Mouse (Mus musculus) bone marrow, adult 2 months (tissue): ENCODE measurements around the gene Lingo2. TPM values are rescaled to one million over a fixed set of nuclear protein-coding genes. Genes with fewer than 3 reads are reported as not detected.

Source experiments
- H3K27ac ChIP-seq: fragments of 200-500 bp; 2 replicates; pipeline ENCODE4 v1.5.1; 2012; ENCODE audit warnings: low read depth, mild to moderate bottlenecking, control low read depth, inconsistent platforms, low read length; ENCODE audit not compliant: control insufficient read depth, poor library complexity, insufficient read depth
- H3K4me1 ChIP-seq: fragments of 200-500 bp; 2 replicates; pipeline ENCODE4 v1.6.1; 2011; ENCODE audit warnings: low read length; ENCODE audit not compliant: control insufficient read depth, insufficient read depth
- H3K4me3 ChIP-seq: fragments of 200-500 bp; replicated peaks from 2 replicates; pipeline ENCODE3; 2011; ENCODE audit warnings: mild to moderate bottlenecking, low read depth, low read length, control low read depth; ENCODE audit not compliant: control insufficient read depth
- CTCF ChIP-seq: fragments of 200-500 bp; IDR thresholded peaks from 2 replicates; pipeline ENCODE4 v1.5.1; 2011; ENCODE audit warnings: low read length, control low read depth; ENCODE audit not compliant: control insufficient read depth, insufficient read depth
- POLR2A ChIP-seq: fragments of 200-500 bp; IDR thresholded peaks from 2 replicates; pipeline ENCODE4 v1.6.1; 2011; ENCODE audit warnings: low read depth, mild to moderate bottlenecking, control low read depth, low read length, borderline replicate concordance; ENCODE audit not compliant: control insufficient read depth
- WGBS: fragments of 180-500 bp; shearing (Covaris S2); methylation state at CpG from one replicate; pipeline ENCODE4 v1.1.7; 2018; 5-methylcytosine and 5-hydroxymethylcytosine counted together
- polyA plus RNA-seq: library from polyadenylated mRNA; stranded (reverse); fragments of >200 nt; gene quantifications from 2 replicates; pipeline ENCODE4 v1.2.4, GENCODE M21; 2011; ENCODE audit warnings: low replicate concordance; ENCODE audit not compliant: missing spikeins, insufficient read depth, insufficient read length

The Lingo2 gene
- polyA plus RNA-seq, 1 experiment, result not detected

DNA sequence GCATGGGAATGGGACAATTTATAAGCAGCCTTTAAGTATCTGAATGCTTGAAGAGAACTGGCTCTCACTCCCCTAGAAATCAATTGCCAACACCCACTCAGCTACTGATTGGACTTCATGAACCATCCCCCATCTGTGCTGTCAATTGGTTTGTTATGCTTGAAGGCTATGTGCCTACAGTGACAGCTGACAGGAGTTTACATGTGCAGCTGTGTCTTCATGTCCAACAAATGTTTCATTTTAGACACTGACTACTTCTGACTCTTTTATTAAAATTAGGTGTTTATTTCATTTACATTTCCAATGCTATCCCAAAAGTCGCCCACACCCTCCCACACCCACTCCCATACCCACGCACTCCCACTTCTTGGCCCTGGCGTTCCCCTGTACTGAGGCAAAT, 516.3 kb downstream of the Lingo2 start:
- H3K27ac ChIP-seq, result no peak overlapping the region
- TF ChIP-seq CTCF, result no peak
- TF ChIP-seq POLR2A, result no peak
- 77% methylated on average over 3 of the region's 3 CpGs for WGBS
- no peaks in the 10 kb centered on the region for H3K4me1 ChIP-seq
- H3K4me3 ChIP-seq, result no peak overlapping the region

DNA sequence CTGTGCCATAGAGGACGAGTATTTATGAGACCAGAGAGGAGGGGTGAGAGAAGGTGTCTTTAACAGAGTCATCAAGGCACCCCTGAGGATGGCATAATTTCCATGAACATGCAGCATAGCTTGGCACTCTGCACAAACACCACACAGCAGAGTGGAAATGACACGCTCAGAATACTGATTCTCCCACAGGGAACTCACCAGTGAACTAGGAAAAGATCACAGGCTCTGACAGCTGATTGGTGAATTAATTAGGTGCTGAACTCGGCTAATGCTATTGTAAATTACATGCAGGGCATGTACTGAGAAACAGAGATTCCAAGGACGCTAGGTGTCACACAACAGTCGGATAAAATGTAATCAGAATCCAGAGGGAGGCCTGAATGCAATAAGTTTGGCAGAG, 525.4 kb downstream of the Lingo2 start:
- Histone ChIP-seq H3K4me1 (no peaks in the 10 kb centered on the region), H3K4me3 (no peak overlapping the region), H3K27ac (no peak overlapping the region)
- TF ChIP-seq POLR2A (no peak), CTCF (no peak)
- 64% methylated on average over 5 of the region's 5 CpGs for WGBS

DNA sequence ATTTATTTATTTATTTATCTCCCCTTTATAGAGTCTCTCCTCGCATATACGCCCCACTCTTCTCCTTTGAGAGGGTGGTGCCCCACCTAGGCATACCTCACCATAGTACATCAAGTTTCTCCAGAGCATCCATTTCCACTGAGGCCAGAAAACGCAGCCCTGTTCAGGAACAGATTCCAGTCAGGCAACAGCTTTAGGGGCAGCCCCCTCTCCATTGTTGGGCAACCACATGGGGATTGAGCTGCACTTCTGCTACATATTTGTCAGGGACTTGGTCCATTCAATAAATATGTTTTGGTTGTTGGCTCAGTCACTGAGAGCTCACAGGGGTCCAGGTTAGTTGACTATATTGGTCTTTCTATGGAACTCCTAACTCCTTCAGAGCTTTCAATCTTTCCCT, 544.2 kb downstream of the Lingo2 start:
- 79% methylated on average over 3 of the region's 3 CpGs for WGBS
- Histone ChIP-seq H3K4me1 (no peaks in the 10 kb centered on the region), H3K27ac (no peak overlapping the region), H3K4me3 (no peak overlapping the region)
- no peak for TF ChIP-seq CTCF
- no peak for TF ChIP-seq POLR2A

- Histone ChIP-seq H3K27ac (no peak overlapping the region), H3K4me1 (no peaks in the 10 kb centered on the region), H3K4me3 (no peak overlapping the region)
- no peak for TF ChIP-seq CTCF
- no peak for TF ChIP-seq POLR2A
- WGBS, result 89% methylated on average over 3 of the region's 3 CpGs
Observed at GRCm38 (mm10) chr4:36368925-36369324, 582.6 kb downstream of the Lingo2 start.

GRCm38 (mm10) chr4:36354401-36354800, 597.1 kb downstream of the Lingo2 start:
- WGBS, result 58% methylated on average over 2 of the region's 2 CpGs
- Histone ChIP-seq H3K27ac (no peak overlapping the region), H3K4me1 (no peaks in the 10 kb centered on the region; the same call in 1 of the 2 replicates), H3K4me3 (no peak overlapping the region)
- no peak for TF ChIP-seq CTCF
- no peak for TF ChIP-seq POLR2A

- WGBS, result 59% methylated on average over 1 of the region's 1 CpGs
- Histone ChIP-seq H3K4me3 (no peak overlapping the region), H3K4me1 (no peaks in the 10 kb centered on the region), H3K27ac (no peak overlapping the region)
- TF ChIP-seq POLR2A (no peak), CTCF (no peak)
Observed at GRCm38 (mm10) chr4:36331741-36332140, 619.8 kb downstream of the Lingo2 start.

- no peak for TF ChIP-seq CTCF
- TF ChIP-seq POLR2A, result no peak
Observed at GRCm38 (mm10) chr4:36325603-36326002, 625.9 kb downstream of the Lingo2 start.

DNA sequence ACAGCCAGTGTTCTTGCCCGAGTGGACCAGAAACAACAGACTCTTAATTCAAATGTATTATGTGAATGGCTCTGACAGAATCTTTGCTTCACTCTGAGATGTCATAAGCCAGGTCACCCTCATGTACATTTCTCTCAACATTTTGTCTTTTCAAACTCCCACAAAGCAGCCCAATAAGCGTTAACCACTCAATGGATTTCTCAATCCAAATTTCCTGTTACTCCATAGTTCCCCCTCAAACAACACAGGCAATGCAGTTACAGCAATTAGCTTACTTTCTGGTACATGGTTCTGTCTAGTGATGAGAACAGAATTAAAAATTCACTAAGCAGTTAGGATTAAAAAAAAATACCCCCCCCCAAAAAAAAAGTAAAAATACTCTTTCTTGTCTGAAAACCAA, 638.5 kb downstream of the Lingo2 start:
- no peak overlapping the region for H3K4me3 ChIP-seq
- 34% methylated on average over 2 of the region's 2 CpGs for WGBS
- H3K27ac ChIP-seq, result no peak overlapping the region; the same call in 1 of the 2 replicates
- TF ChIP-seq CTCF (no peak), POLR2A (no peak)
- H3K4me1 ChIP-seq, result no peaks in the 10 kb centered on the region

More at GRCm38 (mm10) chr4:36325603-36326002, 625.9 kb downstream of the Lingo2 start:
- no peaks in the 10 kb centered on the region for H3K4me1 ChIP-seq
- no peak overlapping the region for H3K4me3 ChIP-seq
- no peak overlapping the region for H3K27ac ChIP-seq

DNA sequence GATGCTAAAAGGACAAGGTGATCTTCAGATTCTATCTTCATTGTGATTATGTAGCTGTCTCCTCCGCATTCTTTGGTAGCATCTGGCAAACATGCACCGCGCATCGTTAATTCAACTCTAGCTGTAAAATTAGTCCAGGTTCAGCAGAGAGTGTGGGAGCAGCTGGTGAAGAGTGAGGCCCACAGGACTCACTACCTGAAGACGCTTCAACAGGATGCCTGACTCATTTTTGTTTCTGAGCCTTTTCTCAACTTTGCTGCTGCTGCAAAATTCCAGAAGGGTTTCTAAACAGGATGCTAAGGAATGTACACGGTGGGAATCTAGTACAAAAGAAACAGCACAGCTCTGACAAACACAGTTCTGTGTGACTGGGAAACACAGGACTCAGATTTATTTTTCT, 640.1 kb downstream of the Lingo2 start:
- TF ChIP-seq CTCF, result no peak
- no peak for TF ChIP-seq POLR2A
- H3K4me3 ChIP-seq, result no peak overlapping the region
- 80% methylated on average over 6 of the region's 6 CpGs for WGBS
- H3K27ac ChIP-seq, result no peak overlapping the region
- H3K4me1 ChIP-seq, result no peaks in the 10 kb centered on the region
